Mouse (Mus musculus) layer of hippocampus, adult 8-10 months (tissue): Measurements from ENCODE around the gene Pon2. TPM values are rescaled to one million over a fixed set of nuclear protein-coding genes. Genes with fewer than 3 reads are reported as not detected.

Experiments used
- DNase-seq, 2 experiments: peaks; one replicate each; pipeline ENCODE4 v3.0.0; 2022; ENCODE audit warnings: low spot score in 2 of 2
- total RNA-seq, 4 experiments: library from RNA; stranded (reverse); gene quantifications; 2 replicates each; pipeline ENCODE4 v1.2.4; 2022

Pon2 gene
- total RNA-seq, 4 experiments from 2014 or later, result 19.6 to 21.8 (median 20.3) TPM

DNA sequence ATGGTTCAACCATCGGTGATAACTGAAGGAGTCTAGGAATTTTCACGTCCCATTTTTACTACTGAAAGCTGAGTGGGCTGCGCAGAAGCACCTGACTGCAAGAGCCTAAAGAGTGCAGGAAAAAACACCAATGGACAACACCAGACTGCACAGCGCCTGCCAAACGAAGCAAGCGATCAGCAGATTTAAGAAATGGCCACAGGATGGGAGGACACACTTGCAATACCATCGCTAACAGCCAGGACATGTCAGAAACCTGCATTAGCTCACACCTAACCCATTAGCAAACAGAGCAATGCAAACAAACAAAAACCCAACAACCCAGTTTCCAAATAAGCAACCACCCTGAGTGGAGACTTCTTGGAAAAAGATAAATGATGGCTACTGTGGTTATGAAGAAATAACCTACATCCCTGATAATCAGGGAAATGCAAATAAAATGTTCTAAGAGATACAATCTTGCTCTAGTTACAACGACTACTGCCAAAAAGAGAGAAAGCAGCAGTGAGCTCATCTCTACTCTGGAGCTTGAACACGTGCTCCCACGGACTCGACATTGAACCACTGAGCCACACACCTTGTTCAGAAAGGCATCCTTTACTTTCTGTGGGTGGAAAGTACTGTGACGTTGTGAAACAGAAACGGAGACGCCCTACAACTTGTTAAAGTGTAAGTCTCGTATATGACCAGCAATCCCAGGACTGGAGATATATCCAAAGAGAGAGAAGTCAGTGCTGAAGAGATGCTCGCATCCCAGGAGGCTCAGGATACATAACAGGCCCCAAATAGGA is 3.4 kb downstream of the Pon2 start:
- no peak for DNase-seq

DNA sequence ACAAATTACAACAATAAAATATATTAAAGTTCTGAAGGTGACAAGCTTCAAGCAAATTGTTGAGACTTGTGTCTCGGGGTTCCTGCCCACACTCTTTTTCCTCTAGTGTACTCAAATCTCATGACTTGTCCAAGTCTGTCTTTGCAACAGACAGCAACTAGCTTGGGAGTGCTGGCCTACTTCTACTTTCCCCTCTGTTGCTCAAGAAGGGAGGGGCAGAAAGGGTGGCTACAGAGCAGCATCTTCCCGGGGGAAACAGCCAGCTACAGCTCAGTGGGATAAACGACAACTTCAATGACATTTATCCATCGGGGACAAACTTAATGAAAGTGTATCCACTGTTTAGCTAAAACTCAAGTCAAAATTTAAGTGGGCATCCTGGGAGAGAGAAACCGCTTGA is 5.4 kb downstream of the Pon2 start:
- no peak for DNase-seq

DNA sequence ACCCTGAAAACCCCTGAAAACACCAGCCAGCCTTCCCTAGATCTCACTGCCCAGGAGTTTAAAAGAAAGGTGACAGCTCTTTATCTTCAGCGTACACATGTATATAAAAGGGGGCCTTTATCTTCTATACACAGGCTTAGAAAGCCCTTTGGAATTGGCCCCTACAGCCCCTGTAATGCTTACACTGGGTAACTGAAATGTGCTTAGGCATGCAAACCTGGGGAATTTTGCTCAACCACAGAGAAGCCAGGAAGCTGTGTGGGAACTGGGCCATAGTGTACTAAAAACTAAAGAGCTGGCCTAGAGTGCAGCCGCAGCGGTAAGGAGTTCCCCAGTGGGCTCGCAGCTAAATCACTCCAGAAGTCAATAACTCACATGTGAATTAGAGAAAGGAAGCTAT is 6.8 kb downstream of the Pon2 start:
- no peak for DNase-seq

DNA sequence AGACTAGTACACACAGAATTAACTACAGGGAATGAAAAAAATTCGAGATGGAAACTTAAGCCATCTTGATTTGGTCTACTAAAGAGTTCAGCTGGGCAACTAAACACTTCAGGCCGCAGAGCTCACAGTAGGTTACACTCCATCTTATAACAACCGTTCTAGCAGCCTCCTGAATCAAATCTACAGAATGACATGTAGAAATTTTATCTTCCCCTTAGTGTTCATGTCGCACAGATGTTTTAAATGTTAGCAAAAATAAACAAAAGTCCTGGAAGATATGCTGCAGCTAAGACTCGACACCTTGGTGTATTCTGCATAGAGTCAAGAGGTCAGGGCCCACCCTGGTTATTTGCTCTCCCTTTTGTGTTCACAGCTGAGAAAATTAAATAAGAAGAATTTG is 10.3 kb downstream of the Pon2 start:
- DNase-seq, result no peak

GRCm38 (mm10) chr6:5287392-5287791 is 10.9 kb downstream of the Pon2 start:
- DNase-seq, result no peak

- DNase-seq, result no peak
Observed at GRCm38 (mm10) chr6:5282418-5282817, 15.8 kb downstream of the Pon2 start.

GRCm38 (mm10) chr6:5280576-5281305 is 17.5 kb downstream of the Pon2 start:
- no peak for DNase-seq

GRCm38 (mm10) chr6:5277972-5278371 is 20.3 kb downstream of the Pon2 start:
- no peak for DNase-seq

DNA sequence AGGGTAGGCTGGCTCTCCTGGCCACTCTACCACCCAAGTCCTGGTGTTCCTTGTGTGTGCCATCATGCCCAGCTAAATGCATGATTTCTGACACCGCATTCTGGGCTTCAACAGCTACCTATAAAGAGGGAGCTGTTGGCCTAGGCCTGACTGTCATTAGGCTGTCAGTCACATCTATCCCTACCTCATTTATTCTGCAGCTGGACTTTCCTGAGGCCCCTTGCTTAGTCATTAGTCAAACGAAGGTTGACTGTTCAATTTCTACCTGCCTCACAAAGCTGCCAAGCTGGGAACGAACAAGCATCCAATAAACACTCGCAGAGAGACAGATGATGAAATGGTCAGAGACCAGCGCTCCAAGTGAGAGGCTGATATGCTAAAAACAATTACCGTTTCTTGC is 28.6 kb downstream of the Pon2 start:
- DNase-seq, result no peak

GRCm38 (mm10) chr6:5264793-5265192 is 33.5 kb downstream of the Pon2 start:
- DNase-seq, result no peak

- DNase-seq, result no peak
Observed at GRCm38 (mm10) chr6:5263250-5263999, 34.8 kb downstream of the Pon2 start.

DNA sequence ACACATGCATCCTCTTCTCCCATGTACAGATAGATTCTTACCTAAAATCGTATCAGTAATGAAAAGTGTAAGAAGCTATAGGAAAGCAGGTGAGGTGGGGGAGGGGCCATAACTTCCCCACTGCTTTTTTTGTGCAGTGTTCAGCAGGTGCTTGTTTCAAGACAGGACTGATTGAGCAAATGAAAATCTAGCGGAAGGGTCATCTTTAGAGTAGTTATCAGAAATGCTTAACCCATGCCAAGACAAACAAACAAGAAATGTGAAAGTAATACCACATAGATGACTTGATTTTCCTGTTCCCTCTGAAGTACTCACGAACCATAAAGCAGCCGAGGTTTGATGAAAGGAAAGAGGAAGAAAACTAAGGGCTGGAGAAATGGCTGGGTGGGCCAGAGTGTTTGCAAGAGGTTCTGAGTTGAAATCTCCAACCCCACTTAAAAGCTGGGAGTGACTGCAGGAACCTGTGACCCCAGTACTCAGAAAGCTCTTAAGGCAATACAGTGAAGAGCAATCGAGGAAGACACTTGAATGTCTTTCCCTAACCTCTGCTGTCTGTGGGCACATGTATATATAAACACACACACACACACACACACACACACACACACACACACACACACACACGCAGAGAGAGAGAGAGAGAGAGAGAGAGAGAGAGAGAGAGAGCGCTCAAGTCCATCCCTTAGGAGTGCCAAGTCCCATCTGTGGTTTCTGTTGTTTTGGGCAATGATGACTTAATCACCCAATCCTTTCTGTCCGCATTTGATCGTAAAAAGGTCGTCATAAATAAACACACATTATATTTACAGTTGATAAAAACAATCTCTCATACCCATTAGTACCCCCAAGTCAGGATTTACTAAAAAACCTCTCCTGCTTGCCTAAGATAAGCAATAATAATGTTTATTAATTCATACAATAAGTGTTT is 35.7 kb downstream of the Pon2 start:
- no peak for DNase-seq

- peak in 1 of 2 experiments; percentile 8 for DNase-seq
Observed at GRCm38 (mm10) chr6:5255722-5256451, 42.4 kb downstream of the Pon2 start, which contains the start of gene Pon3. Gene Pon3, minus strand, starts transcription at chr6:5256286.

DNA sequence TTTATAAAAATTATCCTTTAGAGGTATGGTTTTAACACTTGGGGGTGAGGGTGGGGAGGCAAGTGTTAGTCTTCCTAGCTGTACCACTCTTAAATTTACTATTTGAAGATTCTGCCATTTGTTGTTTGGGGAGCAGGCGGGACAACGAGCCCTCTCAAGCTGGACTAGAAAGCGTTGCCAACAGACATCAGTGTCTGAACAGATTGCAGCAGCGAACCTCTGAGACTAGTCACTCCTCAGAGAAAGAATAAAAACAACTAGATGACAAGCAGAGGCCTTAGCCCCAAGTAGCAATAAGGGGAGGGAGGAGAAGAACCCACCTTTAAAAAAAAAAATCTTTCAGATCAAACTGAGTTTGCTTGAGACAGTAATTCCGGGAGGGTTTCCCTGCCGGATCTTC is 43.0 kb downstream of the Pon2 start:
- DNase-seq, result no peak

DNA sequence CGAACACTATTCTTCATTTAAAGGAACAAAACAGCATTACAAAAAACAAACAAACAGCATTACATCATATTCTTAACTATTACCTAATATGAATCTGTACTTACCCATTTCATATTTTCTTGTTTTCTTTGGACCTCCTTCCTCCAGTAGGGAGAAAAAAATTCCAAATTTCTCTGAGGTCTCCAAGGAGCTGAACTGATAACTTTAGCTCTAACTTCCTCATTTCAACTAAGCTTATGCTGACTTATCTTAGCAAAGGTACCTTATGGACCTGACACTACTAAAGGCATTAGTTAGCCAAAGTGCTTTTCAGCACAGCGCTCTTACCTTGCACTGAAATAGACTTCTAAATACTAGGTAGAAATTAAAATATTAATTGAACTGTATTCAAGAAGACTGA is 43.4 kb downstream of the Pon2 start:
- no peak for DNase-seq

GRCm38 (mm10) chr6:5245926-5246325 is 52.3 kb downstream of the Pon2 start:
- DNase-seq, result no peak

- DNase-seq, result no peak
Observed at GRCm38 (mm10) chr6:5238799-5239198, 59.5 kb downstream of the Pon2 start.

DNA sequence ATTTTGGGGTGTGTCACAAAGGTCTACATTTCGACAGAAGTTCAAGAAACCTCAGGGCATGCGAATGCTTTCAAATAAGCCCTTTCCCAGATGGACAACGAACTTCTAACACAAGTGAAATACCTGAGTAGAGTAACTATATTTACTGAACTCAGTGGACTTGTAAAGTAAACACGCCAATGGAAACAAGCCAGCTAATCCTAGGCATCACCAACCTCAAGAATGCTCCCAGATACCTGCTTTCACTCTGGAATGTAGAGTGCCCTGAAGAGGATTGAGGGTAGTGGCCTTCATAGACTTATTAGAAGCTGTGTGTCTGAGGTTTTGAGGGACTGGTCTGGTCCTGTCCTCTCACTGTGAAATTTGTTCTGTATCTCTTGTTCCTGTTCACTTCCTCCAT is 60.7 kb downstream of the Pon2 start:
- DNase-seq, result no peak

- DNase-seq, result no peak
Observed at GRCm38 (mm10) chr6:5236843-5237371, 61.3 kb downstream of the Pon2 start.

GRCm38 (mm10) chr6:5234563-5234962 is 63.7 kb downstream of the Pon2 start:
- DNase-seq, result no peak
